Mouse (Mus musculus): ENCODE results near the gene Ift81. TPM values are rescaled to one million over a fixed set of nuclear protein-coding genes. Genes with fewer than 3 reads are reported as not detected.

Ift81 gene
- polyA plus RNA-seq, 1 experiment from 2014 or later: 29.5 TPM

DNA sequence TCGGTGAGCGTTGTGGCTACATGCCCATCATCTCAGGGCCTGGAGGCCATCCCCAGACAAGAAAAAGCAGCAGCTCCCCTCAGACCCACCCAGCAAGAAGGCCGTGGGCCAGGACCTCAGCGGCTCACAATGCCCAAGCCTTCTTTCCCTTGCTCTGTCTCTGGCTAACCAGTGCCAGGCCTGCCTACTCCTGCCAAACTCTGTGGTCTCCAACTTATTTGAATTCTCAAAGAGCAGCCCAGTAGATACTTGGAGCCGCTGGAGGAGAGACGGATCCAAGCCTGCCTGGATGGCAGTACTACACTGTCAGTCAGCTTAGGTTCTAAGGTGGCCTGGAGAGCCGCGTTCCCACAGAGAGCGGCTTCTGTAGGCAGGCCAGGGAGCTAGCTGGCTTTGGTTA, 87.9 kb downstream of the Ift81 start:
- DNase-seq (ENCODE audit: low spot score): no peak
- no peak overlapping the region; the same call in 1 of the 2 replicates for H3K9ac ChIP-seq (replicated peaks; ENCODE audit: low read depth)
- peaks cover 20% of the 10 kb centered on the region for H3K4me1 ChIP-seq (ENCODE audit: insufficient read depth, low read depth, low read length)

DNA sequence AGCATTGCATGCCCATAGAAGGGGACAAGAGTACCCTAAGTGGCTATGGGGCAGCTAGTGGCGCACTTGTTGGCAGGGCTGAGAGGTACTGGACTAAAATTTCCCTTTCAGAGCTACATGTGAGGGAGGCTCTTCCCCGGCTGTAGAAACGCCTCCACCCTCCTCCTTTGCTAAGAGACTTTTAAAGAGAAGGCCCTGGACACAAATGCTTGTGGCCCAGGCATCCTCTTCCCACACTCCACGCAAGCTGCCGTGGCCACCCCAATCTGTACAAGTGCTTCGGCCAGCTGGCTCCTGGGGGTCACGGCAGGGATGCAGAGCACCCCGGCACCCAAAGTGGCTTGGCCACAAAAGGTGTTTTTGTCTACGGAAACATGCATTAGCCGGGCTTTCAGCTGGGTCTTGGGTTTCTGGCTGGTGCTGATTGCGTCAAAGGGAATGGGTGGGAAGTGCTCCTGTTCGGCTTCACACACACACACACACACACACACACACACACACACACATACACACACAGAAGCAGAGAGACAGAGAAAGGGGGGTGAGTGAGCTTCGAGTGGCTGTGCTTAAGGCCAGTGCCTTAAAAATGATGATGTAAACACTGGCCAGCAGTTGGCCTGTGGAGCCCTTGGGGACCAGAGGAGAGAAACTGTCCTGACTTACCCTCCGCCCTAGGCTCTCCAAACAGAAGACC, 88.9 kb downstream of the Ift81 start:
- H3K27me3 ChIP-seq (replicated peaks; ENCODE audit: insufficient read depth, low read length): no peaks in the 10 kb centered on the region
- no peak for TF ChIP-seq CTCF (IDR thresholded peaks at IDR 0.05)
- 45% methylated on average over 14 of the region's 14 CpGs for WGBS
- DNase-seq (ENCODE audit: low spot score) (peak; percentile 57), ATAC-seq (peak; percentile 55)
- no peaks in the 10 kb centered on the region for H3K36me3 ChIP-seq (ENCODE audit: insufficient read depth, low read length)
- H3K4me3 ChIP-seq (ENCODE audit: low read depth, low read length): no peak overlapping the region
- no peaks in the 10 kb centered on the region for H3K9me3 ChIP-seq (ENCODE audit: low read length)
- no peak overlapping the region for H3K4me2 ChIP-seq (replicated peaks; ENCODE audit: low read depth, low read length)
- peaks cover 20% of the 10 kb centered on the region for H3K4me1 ChIP-seq (ENCODE audit: insufficient read depth, low read depth, low read length)
- H3K9ac ChIP-seq (replicated peaks; ENCODE audit: low read depth): no peak overlapping the region
- H3K27ac ChIP-seq (ENCODE audit: low read length): peak overlapping the region; percentile 57

More for the DNA sequence above, 87.9 kb downstream of the Ift81 start:
- H3K4me2 ChIP-seq (replicated peaks; ENCODE audit: low read depth, low read length): no peak overlapping the region
- no peak overlapping the region for H3K4me3 ChIP-seq (ENCODE audit: low read depth, low read length)
- no peaks in the 10 kb centered on the region for H3K9me3 ChIP-seq (ENCODE audit: low read length)
- H3K36me3 ChIP-seq (ENCODE audit: insufficient read depth, low read length): no peaks in the 10 kb centered on the region
- TF ChIP-seq CTCF (IDR thresholded peaks at IDR 0.05) (no peak), EP300 (IDR thresholded peaks at IDR 0.05) (no peak)
- 0 out of 2 replicates have a peak overlapping the region, but pooled peaks have one; percentile 21 for H3K27ac ChIP-seq (ENCODE audit: low read length)
- no peak for ATAC-seq
- no peaks in the 10 kb centered on the region for H3K27me3 ChIP-seq (replicated peaks; ENCODE audit: insufficient read depth, low read length)
- WGBS: 87% methylated on average over 9 of the region's 9 CpGs

DNA sequence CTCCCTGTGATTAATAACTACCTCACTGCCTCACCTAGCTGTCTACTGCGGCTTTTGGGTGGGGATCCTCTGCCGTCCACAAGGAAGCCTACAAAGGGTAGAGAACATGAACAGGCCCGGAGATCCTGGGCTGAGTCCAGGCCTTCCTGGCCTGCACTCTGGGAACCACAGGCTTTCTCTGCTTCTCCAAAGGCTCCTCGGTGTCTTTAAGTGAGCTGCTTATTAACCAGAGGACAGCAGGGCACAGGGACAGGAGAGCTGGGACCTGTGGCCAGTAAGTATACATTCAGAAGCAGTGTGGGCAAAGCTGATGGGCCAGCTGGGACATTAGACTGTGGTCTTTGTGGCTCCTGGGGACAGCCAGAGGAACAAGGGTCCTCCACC, 89.5 kb downstream of the Ift81 start:
- Histone ChIP-seq H3K27ac (ENCODE audit: low read length) (peak overlapping the region; percentile 57), H3K27me3 (replicated peaks; ENCODE audit: insufficient read depth, low read length) (no peaks in the 10 kb centered on the region), H3K36me3 (ENCODE audit: insufficient read depth, low read length) (no peaks in the 10 kb centered on the region), H3K9me3 (ENCODE audit: low read length) (no peaks in the 10 kb centered on the region), H3K9ac (replicated peaks; ENCODE audit: low read depth) (no peak overlapping the region), H3K4me2 (replicated peaks; ENCODE audit: low read depth, low read length) (no peak overlapping the region), H3K4me1 (ENCODE audit: insufficient read depth, low read depth, low read length) (peaks cover 20% of the 10 kb centered on the region), H3K4me3 (ENCODE audit: low read depth, low read length) (no peak overlapping the region)
- WGBS: 56% methylated on average over 4 of the region's 4 CpGs
- TF ChIP-seq EP300 (IDR thresholded peaks at IDR 0.05) (no peak), CTCF (IDR thresholded peaks at IDR 0.05) (no peak)
- ATAC-seq: no peak
- no peak for DNase-seq (ENCODE audit: low spot score)

DNA sequence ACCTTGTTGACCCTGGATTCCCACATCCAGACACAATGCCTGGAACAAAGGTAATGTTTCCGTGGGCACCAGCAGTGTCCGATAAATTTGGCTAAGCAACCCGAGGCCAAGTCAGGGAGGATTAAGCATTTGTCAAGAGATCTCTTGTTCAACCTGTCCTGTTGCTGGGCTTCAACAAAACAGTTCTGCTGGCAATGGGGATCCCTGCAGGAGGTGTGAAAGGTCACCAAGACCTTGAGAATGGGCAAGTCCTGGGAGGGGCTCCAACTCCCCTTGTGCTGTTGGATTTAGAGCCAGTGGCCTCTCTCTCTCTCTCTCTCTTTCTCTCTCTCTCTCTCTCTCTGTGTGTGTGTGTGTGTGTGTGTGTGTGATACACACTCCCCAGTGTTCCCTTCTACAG, 90.1 kb downstream of the Ift81 start:
- TF ChIP-seq CTCF (IDR thresholded peaks at IDR 0.05): no peak
- TF ChIP-seq EP300 (IDR thresholded peaks at IDR 0.05): no peak
- ATAC-seq (no peak), DNase-seq (ENCODE audit: low spot score) (no peak)
- Histone ChIP-seq H3K27ac (ENCODE audit: low read length) (no peak overlapping the region), H3K36me3 (ENCODE audit: insufficient read depth, low read length) (no peaks in the 10 kb centered on the region), H3K27me3 (replicated peaks; ENCODE audit: insufficient read depth, low read length) (no peaks in the 10 kb centered on the region), H3K9ac (replicated peaks; ENCODE audit: low read depth) (no peak overlapping the region), H3K4me3 (ENCODE audit: low read depth, low read length) (no peak overlapping the region), H3K9me3 (ENCODE audit: low read length) (no peaks in the 10 kb centered on the region), H3K4me2 (replicated peaks; ENCODE audit: low read depth, low read length) (no peak overlapping the region), H3K4me1 (ENCODE audit: insufficient read depth, low read depth, low read length) (peaks cover 20% of the 10 kb centered on the region)
- WGBS: 65% methylated on average over 3 of the region's 3 CpGs

DNA sequence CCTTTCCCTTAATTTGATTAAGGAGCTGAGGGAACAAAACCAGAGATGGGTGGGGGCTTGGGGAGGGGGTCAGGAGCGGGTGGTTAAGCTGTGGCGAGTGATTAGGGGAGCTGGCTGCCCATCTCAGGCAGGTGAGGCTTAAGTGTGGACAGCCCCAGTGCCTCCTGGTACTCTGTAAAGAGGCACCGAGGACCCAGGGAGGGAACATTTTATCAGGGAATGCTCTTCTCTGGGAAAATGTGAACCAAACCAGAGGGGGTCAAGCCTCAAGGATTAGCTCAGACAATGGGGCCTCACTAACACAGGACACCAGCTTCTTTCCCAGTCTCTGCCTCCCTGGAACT, 93.2 kb downstream of the Ift81 start:
- no peaks in the 10 kb centered on the region for H3K9me3 ChIP-seq (ENCODE audit: low read length)
- no peak for TF ChIP-seq CTCF (IDR thresholded peaks at IDR 0.05)
- TF ChIP-seq EP300 (IDR thresholded peaks at IDR 0.05): no peak
- H3K27me3 ChIP-seq (replicated peaks; ENCODE audit: insufficient read depth, low read length): 0 out of 2 replicates have a peak, but pooled peaks cover 4% of the 10 kb centered on the region
- H3K36me3 ChIP-seq (ENCODE audit: insufficient read depth, low read length): no peaks in the 10 kb centered on the region
- ATAC-seq (no peak), DNase-seq (ENCODE audit: low spot score) (no peak)
- 24% methylated on average over 3 of the region's 3 CpGs for WGBS
- no peak overlapping the region for H3K27ac ChIP-seq (ENCODE audit: low read length)
- no peak overlapping the region for H3K9ac ChIP-seq (replicated peaks; ENCODE audit: low read depth)
- H3K4me2 ChIP-seq (replicated peaks; ENCODE audit: low read depth, low read length): no peak overlapping the region
- no peak overlapping the region for H3K4me3 ChIP-seq (ENCODE audit: low read depth, low read length)
- H3K4me1 ChIP-seq (ENCODE audit: insufficient read depth, low read depth, low read length): peaks cover 7% of the 10 kb centered on the region; the same call in 1 of the 2 replicates

DNA sequence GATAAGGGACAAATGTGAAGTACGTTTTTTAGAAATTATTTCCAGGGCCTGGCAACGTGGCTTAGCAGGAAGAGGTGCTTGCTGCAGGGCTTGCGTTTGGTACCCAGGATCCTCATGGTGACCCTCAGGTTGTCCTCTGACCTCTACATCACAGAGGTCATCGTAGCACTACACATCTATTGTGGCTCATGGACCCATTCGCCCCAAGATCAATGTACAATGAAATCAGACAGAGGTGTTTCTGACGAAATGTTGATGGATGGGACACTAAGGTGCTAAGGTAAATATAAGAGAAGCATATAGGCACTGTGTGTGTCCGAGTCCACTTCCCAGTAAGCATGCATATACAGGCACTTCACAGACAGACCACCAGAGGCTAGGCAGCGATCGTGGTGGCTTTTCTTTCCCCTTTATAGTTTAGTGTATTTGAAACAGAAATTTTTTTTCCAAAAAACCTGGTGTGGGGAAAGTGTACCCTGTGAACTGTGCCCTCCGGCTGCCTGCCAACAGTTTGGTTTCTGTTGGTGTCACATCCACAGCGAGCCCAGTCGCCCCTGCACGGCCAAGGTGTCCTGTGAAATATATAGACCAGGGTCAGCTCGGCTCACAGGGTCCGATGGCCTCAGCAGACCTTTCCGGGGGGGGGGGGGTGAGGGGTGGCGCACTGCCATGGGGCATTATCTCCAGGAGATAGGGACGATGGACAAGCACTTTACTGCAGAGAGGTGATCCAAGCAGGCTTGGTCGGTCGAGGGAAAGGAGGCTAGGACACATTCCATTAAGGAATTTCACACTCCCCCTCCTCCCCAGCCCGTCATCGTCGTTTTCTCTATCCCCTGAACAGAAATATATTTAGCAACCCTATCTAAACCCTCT, 93.8 kb downstream of the Ift81 start:
- ATAC-seq: no peak
- Histone ChIP-seq H3K4me2 (replicated peaks; ENCODE audit: low read depth, low read length) (no peak overlapping the region), H3K9ac (replicated peaks; ENCODE audit: low read depth) (no peak overlapping the region), H3K36me3 (ENCODE audit: insufficient read depth, low read length) (no peaks in the 10 kb centered on the region), H3K4me1 (ENCODE audit: insufficient read depth, low read depth, low read length) (peaks cover 2% of the 10 kb centered on the region; the same call in 1 of the 2 replicates), H3K9me3 (ENCODE audit: low read length) (no peaks in the 10 kb centered on the region), H3K27me3 (replicated peaks; ENCODE audit: insufficient read depth, low read length) (0 out of 2 replicates have a peak, but pooled peaks cover 4% of the 10 kb centered on the region), H3K27ac (ENCODE audit: low read length) (no peak overlapping the region), H3K4me3 (ENCODE audit: low read depth, low read length) (no peak overlapping the region)
- WGBS: 27% methylated on average over 23 of the region's 23 CpGs
- no peak for DNase-seq (ENCODE audit: low spot score)
- TF ChIP-seq CTCF (IDR thresholded peaks at IDR 0.05) (0 out of 2 replicates have a peak, but pooled peaks have one; percentile 3), EP300 (IDR thresholded peaks at IDR 0.05) (no peak)
